Mouse (Mus musculus): ENCODE results near the gene Atp5h. TPM values are rescaled to one million over a fixed set of nuclear protein-coding genes. Genes with fewer than 3 reads are reported as not detected.
A peak's percentile ranks its signal among the peaks of the same experiment; 100 is the strongest.

The Atp5h gene
- polyA plus RNA-seq, 1 experiment from 2014 or later = 931 TPM

DNA sequence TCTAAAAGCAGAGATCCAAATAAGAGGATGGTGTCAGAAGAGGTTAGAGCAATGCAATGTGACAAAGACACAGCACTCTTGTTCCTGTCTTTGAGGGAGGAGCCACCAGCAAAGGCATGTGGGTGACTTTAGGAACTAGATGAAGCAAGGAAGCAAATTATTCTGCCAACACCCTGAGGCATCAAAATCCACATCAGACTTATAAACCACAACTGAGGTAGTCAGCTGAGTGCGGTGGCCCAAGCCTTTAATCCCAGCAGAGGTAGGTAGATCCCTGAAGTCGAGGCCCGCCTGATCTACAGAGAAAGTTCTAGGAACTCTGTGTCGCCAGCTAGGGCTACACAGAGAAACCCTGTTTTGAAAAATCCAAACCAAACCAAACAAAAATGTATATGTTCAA is 42.5 kb downstream of the Atp5h start:
- H3K27me3 ChIP-seq (ENCODE audit: control insufficient read depth, insufficient read depth, low read length) = peaks cover 19% of the 10 kb centered on the region
- H3K27ac ChIP-seq (replicated peaks; ENCODE audit: low read depth, low read length) = no peak overlapping the region
- no peaks in the 10 kb centered on the region; the same call in 1 of the 2 replicates for H3K4me1 ChIP-seq (ENCODE audit: control insufficient read depth, insufficient read depth, low read length)
- DNase-seq (ENCODE audit: low spot score) (no peak), ATAC-seq (replicated peaks; ENCODE audit: insufficient number of reproducible peaks, low FRiP score, low TSS enrichment, low read depth) (no peak)
- H3K36me3 ChIP-seq (replicated peaks; ENCODE audit: control insufficient read depth, insufficient read depth, low read depth, low read length) = no peaks in the 10 kb centered on the region
- no peak overlapping the region for H3K9ac ChIP-seq (replicated peaks; ENCODE audit: low read length)
- no peak overlapping the region for H3K4me2 ChIP-seq (ENCODE audit: low read depth, low read length)
- no peaks in the 10 kb centered on the region for H3K9me3 ChIP-seq (replicated peaks; ENCODE audit: control insufficient read depth, low read length)
- 91% methylated on average over 4 of the region's 4 CpGs for WGBS
- no peak overlapping the region for H3K4me3 ChIP-seq (ENCODE audit: low read depth, low read length)

DNA sequence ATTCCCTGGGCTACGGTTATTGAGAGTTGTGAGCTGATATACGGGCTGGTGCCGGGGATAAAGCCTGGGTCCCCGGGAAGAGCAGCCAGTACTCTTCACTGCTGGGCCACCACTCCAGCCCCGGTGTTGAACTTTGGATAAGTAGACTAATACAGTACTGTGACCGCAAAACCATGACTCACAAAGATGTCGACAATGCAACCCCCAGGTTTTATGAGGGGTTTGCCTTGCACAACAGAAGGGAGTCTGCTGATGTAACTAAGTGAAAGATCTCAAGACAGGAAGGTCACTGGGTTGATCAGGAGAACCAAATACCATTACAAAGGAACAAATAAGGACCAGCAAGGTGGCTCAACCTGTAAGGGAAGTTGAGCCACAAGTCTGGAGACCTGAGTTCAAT is 43.0 kb downstream of the Atp5h start:
- Histone ChIP-seq H3K36me3 (replicated peaks; ENCODE audit: control insufficient read depth, insufficient read depth, low read depth, low read length) (no peaks in the 10 kb centered on the region), H3K4me1 (ENCODE audit: control insufficient read depth, insufficient read depth, low read length) (no peaks in the 10 kb centered on the region; the same call in 1 of the 2 replicates), H3K27ac (replicated peaks; ENCODE audit: low read depth, low read length) (no peak overlapping the region), H3K4me2 (ENCODE audit: low read depth, low read length) (no peak overlapping the region), H3K9me3 (replicated peaks; ENCODE audit: control insufficient read depth, low read length) (no peaks in the 10 kb centered on the region), H3K27me3 (ENCODE audit: control insufficient read depth, insufficient read depth, low read length) (peaks cover 19% of the 10 kb centered on the region), H3K4me3 (ENCODE audit: low read depth, low read length) (no peak overlapping the region), H3K9ac (replicated peaks; ENCODE audit: low read length) (no peak overlapping the region)
- 71% methylated on average over 7 of the region's 7 CpGs for WGBS
- ATAC-seq (replicated peaks; ENCODE audit: insufficient number of reproducible peaks, low FRiP score, low TSS enrichment, low read depth) (no peak), DNase-seq (ENCODE audit: low spot score) (no peak)

DNA sequence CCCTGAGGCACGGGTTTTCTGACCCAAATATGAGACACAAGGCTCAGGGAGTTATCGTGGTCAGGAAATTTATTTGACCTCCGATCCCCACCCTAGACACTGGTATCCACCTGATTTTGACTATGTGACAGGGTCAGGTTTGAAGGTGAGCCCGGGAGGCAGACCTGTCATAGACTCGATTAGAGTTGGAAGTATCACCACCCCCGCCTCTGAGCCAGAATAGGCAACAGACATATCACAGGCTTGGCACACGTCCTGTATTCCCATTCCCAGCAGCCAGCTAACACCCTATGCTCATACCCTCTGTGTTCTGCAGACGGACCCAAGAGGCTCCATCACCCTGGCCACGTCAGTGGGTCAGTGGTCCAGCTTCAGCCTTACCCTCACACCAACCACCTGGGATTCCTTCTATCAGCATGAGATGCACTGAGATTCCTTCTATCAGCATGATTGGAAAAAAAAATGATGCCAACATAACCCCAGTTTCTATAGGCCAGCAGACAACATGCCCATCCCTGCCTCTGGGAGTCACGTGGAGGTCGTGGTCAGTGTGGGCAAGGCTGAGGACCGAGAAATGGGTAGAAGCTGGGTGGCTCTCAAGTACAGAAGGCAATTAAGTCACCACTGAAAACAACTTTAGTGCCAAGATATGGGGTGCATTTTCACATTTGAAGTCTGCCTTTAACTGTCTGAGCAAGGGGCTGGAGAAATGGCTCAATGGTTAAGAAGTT is 44.9 kb downstream of the Atp5h start:
- WGBS = 60% methylated on average over 12 of the region's 12 CpGs
- Histone ChIP-seq H3K27me3 (ENCODE audit: control insufficient read depth, insufficient read depth, low read length) (peaks cover 21% of the 10 kb centered on the region), H3K36me3 (replicated peaks; ENCODE audit: control insufficient read depth, insufficient read depth, low read depth, low read length) (no peaks in the 10 kb centered on the region), H3K9me3 (replicated peaks; ENCODE audit: control insufficient read depth, low read length) (no peaks in the 10 kb centered on the region), H3K4me1 (ENCODE audit: control insufficient read depth, insufficient read depth, low read length) (no peaks in the 10 kb centered on the region; the same call in 1 of the 2 replicates), H3K4me2 (ENCODE audit: low read depth, low read length) (no peak overlapping the region), H3K9ac (replicated peaks; ENCODE audit: low read length) (no peak overlapping the region), H3K4me3 (ENCODE audit: low read depth, low read length) (no peak overlapping the region), H3K27ac (replicated peaks; ENCODE audit: low read depth, low read length) (no peak overlapping the region)
- no peak for ATAC-seq (replicated peaks; ENCODE audit: insufficient number of reproducible peaks, low FRiP score, low TSS enrichment, low read depth)
- DNase-seq (ENCODE audit: low spot score) = no peak

DNA sequence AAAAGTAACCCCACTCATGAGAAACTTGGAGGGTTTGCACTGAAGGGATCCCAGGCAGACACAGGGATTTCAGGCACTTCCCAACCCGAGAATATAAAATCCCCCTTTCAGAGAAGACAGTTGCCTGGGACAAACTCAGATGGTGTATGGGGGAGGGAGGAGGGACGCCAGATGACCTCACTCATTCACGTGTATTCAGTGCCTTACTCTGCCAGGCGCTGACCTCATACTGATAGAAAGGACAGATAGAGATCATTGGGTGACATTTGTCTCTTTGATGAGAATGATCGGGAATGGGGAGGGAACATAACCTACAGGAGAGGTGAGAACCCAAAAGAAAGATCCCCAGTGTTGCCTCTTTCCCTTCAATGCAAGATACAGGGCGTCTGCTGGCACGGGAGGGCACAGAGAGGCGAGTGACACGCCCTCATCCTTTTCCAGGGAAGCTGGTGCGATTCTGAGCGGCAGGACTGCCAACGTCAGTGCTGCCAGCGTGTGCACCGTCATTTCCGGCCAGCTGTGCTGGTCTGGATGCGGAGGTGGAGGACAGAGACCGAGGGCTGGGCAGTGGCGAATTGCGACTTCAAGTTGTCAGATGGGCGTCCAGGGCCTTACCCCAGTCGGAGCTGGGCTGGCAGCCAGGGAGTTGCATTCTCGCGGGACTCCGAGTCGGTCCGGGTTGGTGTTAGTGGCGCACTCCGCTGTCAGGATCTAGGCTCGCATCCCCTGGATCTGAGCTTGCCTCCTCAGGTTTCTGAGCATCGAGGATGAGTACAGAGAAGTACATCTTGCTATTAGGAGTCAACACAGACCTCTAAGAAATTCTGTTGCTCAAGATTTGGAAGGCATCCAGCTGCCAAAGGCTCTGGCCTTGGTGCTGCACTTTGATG is 45.7 kb downstream of the Atp5h start:
- WGBS = 2% methylated on average over 30 of the region's 30 CpGs
- peak overlapping the region; percentile 52 for H3K4me2 ChIP-seq (ENCODE audit: low read depth, low read length)
- peak; percentile 34 for DNase-seq (ENCODE audit: low spot score)
- peak overlapping the region; percentile 22 for H3K4me3 ChIP-seq (ENCODE audit: low read depth, low read length)
- no peaks in the 10 kb centered on the region for H3K9me3 ChIP-seq (replicated peaks; ENCODE audit: control insufficient read depth, low read length)
- H3K27ac ChIP-seq (replicated peaks; ENCODE audit: low read depth, low read length) = no peak overlapping the region
- H3K9ac ChIP-seq (replicated peaks; ENCODE audit: low read length) = peak overlapping the region; percentile 39
- no peak for ATAC-seq (replicated peaks; ENCODE audit: insufficient number of reproducible peaks, low FRiP score, low TSS enrichment, low read depth)
- no peaks in the 10 kb centered on the region; the same call in 1 of the 2 replicates for H3K4me1 ChIP-seq (ENCODE audit: control insufficient read depth, insufficient read depth, low read length)
- peaks cover 21% of the 10 kb centered on the region for H3K27me3 ChIP-seq (ENCODE audit: control insufficient read depth, insufficient read depth, low read length)
- no peaks in the 10 kb centered on the region for H3K36me3 ChIP-seq (replicated peaks; ENCODE audit: control insufficient read depth, insufficient read depth, low read depth, low read length)

DNA sequence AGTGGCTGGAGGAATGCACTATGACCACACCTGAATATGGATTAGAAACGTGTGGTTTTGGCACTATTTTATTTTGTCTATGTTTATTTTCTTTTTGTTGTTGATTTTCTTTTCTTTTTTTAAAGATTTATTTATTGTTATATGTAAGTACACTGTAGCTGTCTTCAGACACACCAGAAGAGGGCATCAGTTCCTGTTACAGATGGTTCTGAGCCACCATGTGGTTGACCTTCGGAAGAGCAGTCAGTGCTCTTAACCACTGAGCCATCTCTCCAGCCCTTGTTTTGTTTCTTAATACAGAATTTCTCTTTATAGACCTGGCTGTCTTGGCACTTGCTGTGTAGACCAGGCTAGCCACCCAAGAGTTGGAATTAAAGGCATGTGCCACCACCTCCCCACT is 47.0 kb downstream of the Atp5h start:
- no peak overlapping the region for H3K4me3 ChIP-seq (ENCODE audit: low read depth, low read length)
- H3K4me1 ChIP-seq (ENCODE audit: control insufficient read depth, insufficient read depth, low read length) = no peaks in the 10 kb centered on the region; the same call in 1 of the 2 replicates
- 30% methylated on average over 2 of the region's 2 CpGs for WGBS
- no peak overlapping the region for H3K9ac ChIP-seq (replicated peaks; ENCODE audit: low read length)
- H3K4me2 ChIP-seq (ENCODE audit: low read depth, low read length) = no peak overlapping the region
- H3K27me3 ChIP-seq (ENCODE audit: control insufficient read depth, insufficient read depth, low read length) = peaks cover 29% of the 10 kb centered on the region
- no peak for DNase-seq (ENCODE audit: low spot score)
- H3K27ac ChIP-seq (replicated peaks; ENCODE audit: low read depth, low read length) = no peak overlapping the region
- H3K9me3 ChIP-seq (replicated peaks; ENCODE audit: control insufficient read depth, low read length) = no peaks in the 10 kb centered on the region
- H3K36me3 ChIP-seq (replicated peaks; ENCODE audit: control insufficient read depth, insufficient read depth, low read depth, low read length) = no peaks in the 10 kb centered on the region
- ATAC-seq (replicated peaks; ENCODE audit: insufficient number of reproducible peaks, low FRiP score, low TSS enrichment, low read depth) = no peak

DNA sequence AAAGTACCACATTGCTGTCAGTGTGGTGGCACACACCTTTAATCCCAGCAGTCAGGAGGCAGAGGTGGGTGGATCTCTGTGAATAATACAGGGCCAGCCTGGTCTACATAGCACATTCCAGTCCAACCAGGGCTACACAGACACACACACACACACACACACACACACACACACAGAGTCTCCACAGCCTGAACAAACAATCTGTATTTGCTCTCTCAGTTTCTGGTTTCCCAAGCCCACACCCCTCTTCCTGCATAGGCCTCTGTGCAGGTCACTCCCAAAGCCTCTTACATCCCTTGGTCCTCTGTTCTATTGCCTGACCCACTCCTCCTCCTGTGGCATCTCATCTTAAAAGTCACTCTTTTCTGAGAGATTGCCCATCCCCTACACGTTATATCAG is 47.7 kb downstream of the Atp5h start:
- Histone ChIP-seq H3K27ac (replicated peaks; ENCODE audit: low read depth, low read length) (no peak overlapping the region), H3K4me3 (ENCODE audit: low read depth, low read length) (no peak overlapping the region), H3K27me3 (ENCODE audit: control insufficient read depth, insufficient read depth, low read length) (peaks cover 36% of the 10 kb centered on the region), H3K4me2 (ENCODE audit: low read depth, low read length) (no peak overlapping the region), H3K4me1 (ENCODE audit: control insufficient read depth, insufficient read depth, low read length) (peaks cover 5% of the 10 kb centered on the region), H3K36me3 (replicated peaks; ENCODE audit: control insufficient read depth, insufficient read depth, low read depth, low read length) (no peaks in the 10 kb centered on the region), H3K9ac (replicated peaks; ENCODE audit: low read length) (no peak overlapping the region), H3K9me3 (replicated peaks; ENCODE audit: control insufficient read depth, low read length) (no peaks in the 10 kb centered on the region)
- ATAC-seq (replicated peaks; ENCODE audit: insufficient number of reproducible peaks, low FRiP score, low TSS enrichment, low read depth) (no peak), DNase-seq (ENCODE audit: low spot score) (no peak)
- WGBS = 66% methylated on average over 1 of the region's 1 CpGs

DNA sequence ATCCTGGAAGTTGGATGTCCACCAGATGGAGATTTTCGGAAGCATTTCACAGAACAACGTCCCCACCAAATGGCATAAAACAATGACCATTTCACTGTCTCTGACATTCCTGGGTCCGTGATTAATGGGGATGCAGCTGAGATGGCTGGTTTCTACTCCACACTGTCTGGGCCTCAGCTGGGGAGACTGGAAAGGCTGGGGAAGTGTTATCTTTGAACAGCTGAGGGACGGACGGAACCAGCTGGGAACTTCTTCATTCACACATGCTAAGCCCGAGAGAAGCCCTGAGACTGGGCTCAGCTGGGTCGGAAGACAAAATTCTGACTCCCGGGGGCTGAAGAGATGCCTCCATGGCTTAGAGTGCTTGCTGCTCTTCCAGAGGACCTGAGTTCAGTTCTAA is 48.4 kb downstream of the Atp5h start:
- H3K9me3 ChIP-seq (replicated peaks; ENCODE audit: control insufficient read depth, low read length) = no peaks in the 10 kb centered on the region
- H3K9ac ChIP-seq (replicated peaks; ENCODE audit: low read length) = no peak overlapping the region
- H3K4me3 ChIP-seq (ENCODE audit: low read depth, low read length) = no peak overlapping the region
- H3K4me2 ChIP-seq (ENCODE audit: low read depth, low read length) = no peak overlapping the region
- no peak for ATAC-seq (replicated peaks; ENCODE audit: insufficient number of reproducible peaks, low FRiP score, low TSS enrichment, low read depth)
- H3K4me1 ChIP-seq (ENCODE audit: control insufficient read depth, insufficient read depth, low read length) = peaks cover 8% of the 10 kb centered on the region
- H3K27ac ChIP-seq (replicated peaks; ENCODE audit: low read depth, low read length) = no peak overlapping the region
- no peak for DNase-seq (ENCODE audit: low spot score)
- no peaks in the 10 kb centered on the region for H3K36me3 ChIP-seq (replicated peaks; ENCODE audit: control insufficient read depth, insufficient read depth, low read depth, low read length)
- 65% methylated on average over 8 of the region's 8 CpGs for WGBS
- H3K27me3 ChIP-seq (ENCODE audit: control insufficient read depth, insufficient read depth, low read length) = peaks cover 43% of the 10 kb centered on the region

DNA sequence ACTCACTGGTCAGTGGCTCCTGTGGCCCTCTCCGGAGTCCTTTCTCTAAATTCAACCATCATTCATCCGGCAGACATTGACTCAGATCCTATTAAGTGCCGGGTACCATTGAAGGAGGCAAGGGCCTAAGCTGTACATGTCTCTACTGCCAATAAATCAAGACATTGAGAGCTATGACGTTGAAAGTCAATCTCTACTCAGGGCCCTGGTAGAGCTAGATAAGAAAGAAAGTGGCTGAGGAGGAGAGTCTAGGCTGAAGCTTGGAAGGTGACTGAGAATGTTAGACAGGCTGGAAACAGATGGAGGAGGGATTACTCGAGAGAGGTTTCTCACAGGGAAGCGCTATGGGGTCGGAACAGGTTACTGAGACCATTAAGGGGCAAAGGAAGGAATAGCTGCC is 49.4 kb downstream of the Atp5h start:
- H3K36me3 ChIP-seq (replicated peaks; ENCODE audit: control insufficient read depth, insufficient read depth, low read depth, low read length) = no peaks in the 10 kb centered on the region
- H3K9ac ChIP-seq (replicated peaks; ENCODE audit: low read length) = no peak overlapping the region
- no peak overlapping the region for H3K4me2 ChIP-seq (ENCODE audit: low read depth, low read length)
- peaks cover 8% of the 10 kb centered on the region for H3K4me1 ChIP-seq (ENCODE audit: control insufficient read depth, insufficient read depth, low read length)
- H3K27ac ChIP-seq (replicated peaks; ENCODE audit: low read depth, low read length) = no peak overlapping the region
- DNase-seq (ENCODE audit: low spot score) = no peak
- WGBS = 64% methylated on average over 7 of the region's 7 CpGs
- H3K4me3 ChIP-seq (ENCODE audit: low read depth, low read length) = no peak overlapping the region
- no peak for ATAC-seq (replicated peaks; ENCODE audit: insufficient number of reproducible peaks, low FRiP score, low TSS enrichment, low read depth)
- H3K27me3 ChIP-seq (ENCODE audit: control insufficient read depth, insufficient read depth, low read length) = peaks cover 40% of the 10 kb centered on the region
- no peaks in the 10 kb centered on the region for H3K9me3 ChIP-seq (replicated peaks; ENCODE audit: control insufficient read depth, low read length)

All from embryonic facial prominence, embryonic 11.5 days (tissue).